Mouse (Mus musculus): Measurements from ENCODE around the gene Tysnd1. TPM values are rescaled to one million over a fixed set of nuclear protein-coding genes. Genes with fewer than 3 reads are reported as not detected.

Tysnd1 gene
- polyA plus RNA-seq, 1 experiment: 28.4 TPM

GRCm38 (mm10) chr10:61656928-61657882 is 38.1 kb upstream of the Tysnd1 start:
- H3K4me1 ChIP-seq (ENCODE audit: control insufficient read depth, insufficient read depth, low read length): no peaks in the 10 kb centered on the region
- no peaks in the 10 kb centered on the region for H3K27me3 ChIP-seq (ENCODE audit: control insufficient read depth, insufficient read depth, low read length)
- H3K4me3 ChIP-seq (replicated peaks; ENCODE audit: insufficient read depth, low read depth, low read length): no peak overlapping the region
- WGBS: 90% methylated on average over 18 of the region's 18 CpGs
- TF ChIP-seq POLR2A (IDR thresholded peaks at IDR 0.05; ENCODE audit: borderline replicate concordance, insufficient read depth, low read length) (no peak), CTCF (IDR thresholded peaks at IDR 0.05; ENCODE audit: borderline replicate concordance, insufficient read depth, low read depth, low read length) (no peak)
- no peak overlapping the region for H3K27ac ChIP-seq (ENCODE audit: insufficient read depth, low read length)
- no peak for DNase-seq

- no peaks in the 10 kb centered on the region for H3K4me1 ChIP-seq (ENCODE audit: control insufficient read depth, insufficient read depth, low read length)
- H3K27ac ChIP-seq (ENCODE audit: insufficient read depth, low read length): no peak overlapping the region
- DNase-seq: no peak
- 22% methylated on average over 4 of the region's 4 CpGs for WGBS
- no peaks in the 10 kb centered on the region for H3K27me3 ChIP-seq (ENCODE audit: control insufficient read depth, insufficient read depth, low read length)
- TF ChIP-seq CTCF (IDR thresholded peaks at IDR 0.05; ENCODE audit: borderline replicate concordance, insufficient read depth, low read depth, low read length) (no peak; the same call in 1 of the 2 replicates), POLR2A (IDR thresholded peaks at IDR 0.05; ENCODE audit: borderline replicate concordance, insufficient read depth, low read length) (no peak)
- no peak overlapping the region for H3K4me3 ChIP-seq (replicated peaks; ENCODE audit: insufficient read depth, low read depth, low read length)
Measured at GRCm38 (mm10) chr10:61657985-61658384, 37.3 kb upstream of the Tysnd1 start.

DNA sequence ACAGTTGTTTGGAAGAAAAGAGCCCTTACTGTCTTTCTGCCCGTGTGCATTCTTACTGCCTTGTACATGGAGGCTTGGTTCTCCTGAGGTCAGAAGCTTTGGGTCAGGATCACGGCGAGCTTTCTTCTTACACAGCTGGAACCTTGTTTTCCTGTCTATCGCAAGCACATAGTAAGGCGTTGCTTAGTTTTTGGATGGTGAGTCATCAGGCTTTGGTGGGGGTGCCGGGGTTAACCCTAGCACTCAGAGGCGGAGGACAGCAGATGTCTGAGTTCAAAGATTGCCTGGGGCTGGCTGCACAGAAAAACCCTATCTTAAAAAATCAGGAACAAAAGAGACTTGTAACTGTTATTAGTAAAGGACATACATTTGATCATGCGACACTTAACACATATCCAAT is 33.4 kb upstream of the Tysnd1 start:
- TF ChIP-seq CTCF (IDR thresholded peaks at IDR 0.05; ENCODE audit: borderline replicate concordance, insufficient read depth, low read depth, low read length): no peak
- 63% methylated on average over 8 of the region's 8 CpGs for WGBS
- Histone ChIP-seq H3K4me1 (ENCODE audit: control insufficient read depth, insufficient read depth, low read length) (no peaks in the 10 kb centered on the region), H3K27ac (ENCODE audit: insufficient read depth, low read length) (no peak overlapping the region), H3K27me3 (ENCODE audit: control insufficient read depth, insufficient read depth, low read length) (no peaks in the 10 kb centered on the region), H3K4me3 (replicated peaks; ENCODE audit: insufficient read depth, low read depth, low read length) (no peak overlapping the region)
- DNase-seq: no peak

GRCm38 (mm10) chr10:61662391-61662988 is 32.8 kb upstream of the Tysnd1 start:
- DNase-seq: no peak
- no peaks in the 10 kb centered on the region for H3K4me1 ChIP-seq (ENCODE audit: control insufficient read depth, insufficient read depth, low read length)
- TF ChIP-seq POLR2A (IDR thresholded peaks at IDR 0.05; ENCODE audit: borderline replicate concordance, insufficient read depth, low read length): no peak
- TF ChIP-seq CTCF (IDR thresholded peaks at IDR 0.05; ENCODE audit: borderline replicate concordance, insufficient read depth, low read depth, low read length): no peak
- WGBS: 42% methylated on average over 10 of the region's 10 CpGs
- no peaks in the 10 kb centered on the region for H3K27me3 ChIP-seq (ENCODE audit: control insufficient read depth, insufficient read depth, low read length)
- H3K27ac ChIP-seq (ENCODE audit: insufficient read depth, low read length): no peak overlapping the region
- H3K4me3 ChIP-seq (replicated peaks; ENCODE audit: insufficient read depth, low read depth, low read length): no peak overlapping the region

- TF ChIP-seq CTCF (IDR thresholded peaks at IDR 0.05; ENCODE audit: borderline replicate concordance, insufficient read depth, low read depth, low read length): no peak
- TF ChIP-seq POLR2A (IDR thresholded peaks at IDR 0.05; ENCODE audit: borderline replicate concordance, insufficient read depth, low read length): no peak
- WGBS: 95% methylated on average over 10 of the region's 10 CpGs
- no peak for DNase-seq
- H3K27ac ChIP-seq (ENCODE audit: insufficient read depth, low read length): no peak overlapping the region
- H3K4me3 ChIP-seq (replicated peaks; ENCODE audit: insufficient read depth, low read depth, low read length): no peak overlapping the region
- no peaks in the 10 kb centered on the region for H3K4me1 ChIP-seq (ENCODE audit: control insufficient read depth, insufficient read depth, low read length)
- H3K27me3 ChIP-seq (ENCODE audit: control insufficient read depth, insufficient read depth, low read length): no peaks in the 10 kb centered on the region
Measured at GRCm38 (mm10) chr10:61665111-61665510, 30.2 kb upstream of the Tysnd1 start.

DNA sequence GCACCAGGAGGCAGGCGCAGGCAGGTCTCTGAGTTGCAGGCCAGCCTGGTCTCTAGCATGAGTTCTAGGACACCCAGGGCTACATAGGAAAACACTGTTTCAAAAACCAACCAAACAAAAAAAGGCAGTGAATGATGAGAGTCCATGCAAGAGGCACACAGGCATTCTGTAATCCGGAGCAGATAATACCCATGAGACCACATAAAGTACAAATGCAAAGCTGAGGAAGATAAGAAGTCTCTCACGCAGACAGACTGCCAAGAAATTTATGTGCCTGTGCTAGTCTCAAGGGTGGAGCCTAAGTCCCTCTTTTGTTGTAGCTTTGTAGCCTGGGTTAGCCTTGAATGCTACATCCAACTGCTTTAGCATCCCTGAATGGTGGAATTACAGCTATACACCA is 29.7 kb upstream of the Tysnd1 start:
- H3K27me3 ChIP-seq (ENCODE audit: control insufficient read depth, insufficient read depth, low read length): no peaks in the 10 kb centered on the region
- no peak for TF ChIP-seq CTCF (IDR thresholded peaks at IDR 0.05; ENCODE audit: borderline replicate concordance, insufficient read depth, low read depth, low read length)
- TF ChIP-seq POLR2A (IDR thresholded peaks at IDR 0.05; ENCODE audit: borderline replicate concordance, insufficient read depth, low read length): no peak
- no peak overlapping the region for H3K27ac ChIP-seq (ENCODE audit: insufficient read depth, low read length)
- H3K4me1 ChIP-seq (ENCODE audit: control insufficient read depth, insufficient read depth, low read length): no peaks in the 10 kb centered on the region
- 93% methylated on average over 3 of the region's 3 CpGs for WGBS
- no peak for DNase-seq
- H3K4me3 ChIP-seq (replicated peaks; ENCODE audit: insufficient read depth, low read depth, low read length): no peak overlapping the region

GRCm38 (mm10) chr10:61669289-61669688 is 26.0 kb upstream of the Tysnd1 start:
- TF ChIP-seq CTCF (IDR thresholded peaks at IDR 0.05; ENCODE audit: borderline replicate concordance, insufficient read depth, low read depth, low read length) (no peak), POLR2A (IDR thresholded peaks at IDR 0.05; ENCODE audit: borderline replicate concordance, insufficient read depth, low read length) (no peak)

DNA sequence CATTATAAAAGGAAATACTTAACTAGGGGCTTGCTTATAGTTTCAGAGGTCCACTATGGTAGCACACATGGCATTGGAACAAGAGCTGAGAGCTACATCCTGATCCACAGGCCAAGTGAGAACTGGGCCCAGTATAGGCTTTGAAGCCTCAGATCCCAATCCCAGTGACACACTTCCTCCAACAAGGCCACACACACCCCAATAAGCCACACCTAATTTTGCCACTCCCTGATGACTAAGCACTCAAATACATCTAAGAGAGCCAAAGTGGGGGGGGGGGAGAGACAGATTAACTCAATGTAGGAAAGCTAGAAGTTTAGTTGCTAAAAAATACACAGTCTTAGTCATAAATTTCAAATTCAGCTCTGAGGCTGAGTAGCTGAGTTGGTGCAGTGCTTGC is 25.4 kb upstream of the Tysnd1 start:
- no peaks in the 10 kb centered on the region for H3K4me1 ChIP-seq (ENCODE audit: control insufficient read depth, insufficient read depth, low read length)
- H3K4me3 ChIP-seq (replicated peaks; ENCODE audit: insufficient read depth, low read depth, low read length): no peak overlapping the region
- no peak for DNase-seq
- TF ChIP-seq CTCF (IDR thresholded peaks at IDR 0.05; ENCODE audit: borderline replicate concordance, insufficient read depth, low read depth, low read length) (no peak), POLR2A (IDR thresholded peaks at IDR 0.05; ENCODE audit: borderline replicate concordance, insufficient read depth, low read length) (no peak)
- no peak overlapping the region for H3K27ac ChIP-seq (ENCODE audit: insufficient read depth, low read length)
- no peaks in the 10 kb centered on the region for H3K27me3 ChIP-seq (ENCODE audit: control insufficient read depth, insufficient read depth, low read length)

More at GRCm38 (mm10) chr10:61669289-61669688, 26.0 kb upstream of the Tysnd1 start:
- Histone ChIP-seq H3K27me3 (ENCODE audit: control insufficient read depth, insufficient read depth, low read length) (no peaks in the 10 kb centered on the region), H3K4me1 (ENCODE audit: control insufficient read depth, insufficient read depth, low read length) (no peaks in the 10 kb centered on the region), H3K27ac (ENCODE audit: insufficient read depth, low read length) (no peak overlapping the region), H3K4me3 (replicated peaks; ENCODE audit: insufficient read depth, low read depth, low read length) (no peak overlapping the region)
- 27% methylated on average over 7 of the region's 7 CpGs for WGBS
- no peak for DNase-seq
